Mouse (Mus musculus): ENCODE data around the gene Sim2. TPM values are rescaled to one million over a fixed set of nuclear protein-coding genes. Genes with fewer than 3 reads are reported as not detected.

Gene Sim2
- total and polyA plus RNA-seq, 2 experiments from 2014 or later = 0.05 TPM; not detected in 1

DNA sequence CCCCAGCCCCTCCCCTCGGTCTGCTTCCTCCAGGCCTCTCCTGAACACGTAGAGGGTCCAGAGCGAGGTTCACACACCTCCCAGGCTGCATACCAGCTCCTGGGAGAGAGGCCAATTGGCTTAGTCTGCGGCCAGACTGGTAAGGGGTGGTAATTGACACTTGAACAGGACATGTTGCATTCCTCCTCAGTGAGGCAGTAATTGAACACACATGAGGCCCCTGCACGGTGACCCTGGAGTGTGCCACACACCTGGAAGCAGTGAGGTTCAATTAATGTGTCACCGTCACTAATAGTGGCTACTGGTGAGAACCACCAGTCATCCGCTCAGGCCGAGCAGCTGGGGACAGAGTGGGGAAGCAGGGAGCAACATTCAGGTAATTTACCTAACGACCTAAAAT is 24.9 kb upstream of the Sim2 start:
- 76% methylated on average over 9 of the region's 9 CpGs for WGBS
- H3K9me3 ChIP-seq (ENCODE audit: low read length) = no peaks in the 10 kb centered on the region
- no peaks in the 10 kb centered on the region for H3K27me3 ChIP-seq (ENCODE audit: insufficient read depth, low read length)
- no peak overlapping the region for H3K4me2 ChIP-seq (ENCODE audit: low read depth, low read length, poor library complexity, severe bottlenecking)
- DNase-seq (ENCODE audit: low spot score) (no peak), ATAC-seq (ENCODE audit: low FRiP score) (no peak)
- H3K27ac ChIP-seq (ENCODE audit: low read depth, low read length) = no peak overlapping the region
- H3K36me3 ChIP-seq (ENCODE audit: insufficient read depth, low read length) = no peaks in the 10 kb centered on the region
- H3K4me1 ChIP-seq (ENCODE audit: insufficient read depth, low read length) = no peaks in the 10 kb centered on the region
- H3K4me3 ChIP-seq (ENCODE audit: low read depth, low read length) = no peak overlapping the region
- no peak overlapping the region for H3K9ac ChIP-seq (replicated peaks; ENCODE audit: low read length, poor library complexity, severe bottlenecking)
- TF ChIP-seq CTCF (IDR thresholded peaks at IDR 0.05) = no peak

DNA sequence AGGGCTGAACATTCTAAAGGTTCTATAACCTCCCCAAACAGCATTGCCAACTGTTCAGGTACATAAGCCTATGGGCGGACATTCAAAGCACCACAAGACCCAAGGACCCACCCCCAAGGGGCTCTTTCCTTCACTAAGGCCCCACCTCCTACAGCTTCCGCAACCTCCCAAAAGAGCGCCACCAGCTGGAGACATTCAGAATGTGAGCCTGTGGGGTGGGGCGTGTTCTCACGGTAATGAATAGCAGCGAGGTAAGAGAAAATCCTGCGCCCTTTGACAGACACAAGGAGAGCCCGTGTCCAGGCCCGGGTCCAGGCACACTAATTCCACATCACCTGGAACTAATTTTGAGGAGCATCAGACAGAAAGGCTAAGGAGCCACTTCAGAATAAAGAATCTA is 20.5 kb upstream of the Sim2 start:
- H3K9ac ChIP-seq (replicated peaks; ENCODE audit: low read length, poor library complexity, severe bottlenecking) = no peak overlapping the region
- H3K27me3 ChIP-seq (ENCODE audit: insufficient read depth, low read length) = no peaks in the 10 kb centered on the region
- no peaks in the 10 kb centered on the region for H3K36me3 ChIP-seq (ENCODE audit: insufficient read depth, low read length)
- peak; percentile 18; the same call in 1 of the 2 replicates for TF ChIP-seq CTCF (IDR thresholded peaks at IDR 0.05)
- DNase-seq (ENCODE audit: low spot score) (no peak), ATAC-seq (ENCODE audit: low FRiP score) (no peak)
- no peak overlapping the region for H3K4me2 ChIP-seq (ENCODE audit: low read depth, low read length, poor library complexity, severe bottlenecking)
- no peaks in the 10 kb centered on the region for H3K4me1 ChIP-seq (ENCODE audit: insufficient read depth, low read length)
- no peak overlapping the region for H3K27ac ChIP-seq (ENCODE audit: low read depth, low read length)
- H3K9me3 ChIP-seq (ENCODE audit: low read length) = no peaks in the 10 kb centered on the region
- no peak overlapping the region for H3K4me3 ChIP-seq (ENCODE audit: low read depth, low read length)
- WGBS = 76% methylated on average over 9 of the region's 9 CpGs

GRCm38 (mm10) chr16:94065728-94066674 is 18.7 kb upstream of the Sim2 start:
- WGBS = 75% methylated on average over 24 of the region's 24 CpGs
- H3K4me1 ChIP-seq (ENCODE audit: insufficient read depth, low read length) = no peaks in the 10 kb centered on the region

GRCm38 (mm10) chr16:94066771-94067170 is 18.0 kb upstream of the Sim2 start:
- 70% methylated on average over 6 of the region's 6 CpGs for WGBS
- DNase-seq (ENCODE audit: low spot score) = no peak
- H3K27ac ChIP-seq (ENCODE audit: low read depth, low read length) = no peak overlapping the region
- no peak for ATAC-seq (ENCODE audit: low FRiP score)
- no peak for TF ChIP-seq CTCF (IDR thresholded peaks at IDR 0.05)
- no peaks in the 10 kb centered on the region for H3K36me3 ChIP-seq (ENCODE audit: insufficient read depth, low read length)
- H3K4me1 ChIP-seq (ENCODE audit: insufficient read depth, low read length) = no peaks in the 10 kb centered on the region
- H3K9me3 ChIP-seq (ENCODE audit: low read length) = no peaks in the 10 kb centered on the region
- H3K4me2 ChIP-seq (ENCODE audit: low read depth, low read length, poor library complexity, severe bottlenecking) = no peak overlapping the region
- no peak overlapping the region for H3K4me3 ChIP-seq (ENCODE audit: low read depth, low read length)
- H3K9ac ChIP-seq (replicated peaks; ENCODE audit: low read length, poor library complexity, severe bottlenecking) = no peak overlapping the region
- H3K27me3 ChIP-seq (ENCODE audit: insufficient read depth, low read length) = no peaks in the 10 kb centered on the region

More at GRCm38 (mm10) chr16:94065728-94066674, 18.7 kb upstream of the Sim2 start:
- no peak overlapping the region for H3K27ac ChIP-seq (ENCODE audit: low read depth, low read length)
- H3K27me3 ChIP-seq (ENCODE audit: insufficient read depth, low read length) = no peaks in the 10 kb centered on the region
- H3K9ac ChIP-seq (replicated peaks; ENCODE audit: low read length, poor library complexity, severe bottlenecking) = no peak overlapping the region
- H3K4me3 ChIP-seq (ENCODE audit: low read depth, low read length) = no peak overlapping the region
- no peaks in the 10 kb centered on the region for H3K9me3 ChIP-seq (ENCODE audit: low read length)
- DNase-seq (ENCODE audit: low spot score) (peak; percentile 18), ATAC-seq (ENCODE audit: low FRiP score) (no peak)
- H3K4me2 ChIP-seq (ENCODE audit: low read depth, low read length, poor library complexity, severe bottlenecking) = no peak overlapping the region
- no peaks in the 10 kb centered on the region for H3K36me3 ChIP-seq (ENCODE audit: insufficient read depth, low read length)
- no peak for TF ChIP-seq CTCF (IDR thresholded peaks at IDR 0.05)

- Histone ChIP-seq H3K4me1 (ENCODE audit: insufficient read depth, low read length) (no peaks in the 10 kb centered on the region), H3K27me3 (ENCODE audit: insufficient read depth, low read length) (no peaks in the 10 kb centered on the region), H3K4me2 (ENCODE audit: low read depth, low read length, poor library complexity, severe bottlenecking) (no peak overlapping the region), H3K36me3 (ENCODE audit: insufficient read depth, low read length) (no peaks in the 10 kb centered on the region), H3K27ac (ENCODE audit: low read depth, low read length) (no peak overlapping the region), H3K9ac (replicated peaks; ENCODE audit: low read length, poor library complexity, severe bottlenecking) (no peak overlapping the region), H3K4me3 (ENCODE audit: low read depth, low read length) (no peak overlapping the region), H3K9me3 (ENCODE audit: low read length) (no peaks in the 10 kb centered on the region)
- ATAC-seq (ENCODE audit: low FRiP score) (no peak), DNase-seq (ENCODE audit: low spot score) (no peak)
- TF ChIP-seq CTCF (IDR thresholded peaks at IDR 0.05) = no peak
- WGBS = 38% methylated on average over 5 of the region's 5 CpGs
Measured at GRCm38 (mm10) chr16:94067280-94067679, 17.5 kb upstream of the Sim2 start.

GRCm38 (mm10) chr16:94069061-94069460 is 15.7 kb upstream of the Sim2 start:
- Histone ChIP-seq H3K9me3 (ENCODE audit: low read length) (no peaks in the 10 kb centered on the region), H3K4me1 (ENCODE audit: insufficient read depth, low read length) (no peaks in the 10 kb centered on the region), H3K4me3 (ENCODE audit: low read depth, low read length) (no peak overlapping the region), H3K36me3 (ENCODE audit: insufficient read depth, low read length) (no peaks in the 10 kb centered on the region), H3K27ac (ENCODE audit: low read depth, low read length) (no peak overlapping the region), H3K27me3 (ENCODE audit: insufficient read depth, low read length) (peaks cover 6% of the 10 kb centered on the region; the same call in 1 of the 2 replicates), H3K4me2 (ENCODE audit: low read depth, low read length, poor library complexity, severe bottlenecking) (no peak overlapping the region), H3K9ac (replicated peaks; ENCODE audit: low read length, poor library complexity, severe bottlenecking) (no peak overlapping the region)
- no peak for TF ChIP-seq CTCF (IDR thresholded peaks at IDR 0.05)
- WGBS = 97% methylated on average over 5 of the region's 5 CpGs
- ATAC-seq (ENCODE audit: low FRiP score) (no peak), DNase-seq (ENCODE audit: low spot score) (no peak)
